Mouse (Mus musculus) megakaryocyte, embryonic 14.5 days (primary cell): ENCODE results near the gene Gm17545. TPM values are rescaled to one million over a fixed set of nuclear protein-coding genes. Genes with fewer than 3 reads are reported as not detected.

ENCODE experiments used
- H3K27me3 ChIP-seq: replicated peaks from 2 replicates; pipeline ENCODE3; 2012; ENCODE audit warnings: inconsistent platforms
- H3K36me3 ChIP-seq: replicated peaks from 2 replicates; pipeline ENCODE3; 2012; ENCODE audit warnings: low read length, inconsistent platforms, mixed read lengths
- H3K4me1 ChIP-seq: 2 replicates; pipeline ENCODE4 v1.6.1; 2012; ENCODE audit warnings: inconsistent platforms
- H3K4me3 ChIP-seq: replicated peaks from 2 replicates; pipeline ENCODE3; 2012; ENCODE audit warnings: moderate library complexity, mild to moderate bottlenecking, inconsistent platforms
- H3K9me3 ChIP-seq: 2 replicates; pipeline ENCODE4 v1.6.1; 2012; ENCODE audit warnings: inconsistent platforms
- FLI1 ChIP-seq: IDR thresholded peaks from 2 replicates; pipeline ENCODE4 v1.6.1; 2012; ENCODE audit warnings: low read length, inconsistent platforms, mixed read lengths
- GATA1 ChIP-seq: IDR thresholded peaks from 3 replicates; pipeline ENCODE4 v1.6.1; 2012; ENCODE audit warnings: mixed read lengths, low read length, inconsistent platforms, borderline replicate concordance
- polyA plus RNA-seq: library from polyadenylated mRNA; stranded (reverse); fragments of >175 nt; gene quantifications from 2 replicates; pipeline ENCODE4 v1.2.3, GENCODE M21; 2012; ENCODE audit warnings: low replicate concordance; ENCODE audit not compliant: insufficient read depth

Gm17545 gene
- polyA plus RNA-seq, 1 experiment = not detected

GRCm38 (mm10) chr9:22422559-22422958 lies 31.5 kb upstream of the Gm17545 start:
- no peaks in the 10 kb centered on the region for H3K9me3 ChIP-seq
- H3K36me3 ChIP-seq = no peaks in the 10 kb centered on the region

GRCm38 (mm10) chr9:22423507-22423906 lies 30.6 kb upstream of the Gm17545 start:
- H3K4me1 ChIP-seq = peaks cover 7% of the 10 kb centered on the region
- TF ChIP-seq FLI1 (no peak), GATA1 (no peak)
- no peaks in the 10 kb centered on the region for H3K9me3 ChIP-seq
- H3K4me3 ChIP-seq = no peak overlapping the region
- no peaks in the 10 kb centered on the region for H3K27me3 ChIP-seq
- H3K36me3 ChIP-seq = no peaks in the 10 kb centered on the region

More at GRCm38 (mm10) chr9:22422559-22422958, 31.5 kb upstream of the Gm17545 start:
- no peak for TF ChIP-seq GATA1
- no peak for TF ChIP-seq FLI1
- peaks cover 3% of the 10 kb centered on the region for H3K27me3 ChIP-seq
- H3K4me1 ChIP-seq = 0 out of 2 replicates have a peak, but pooled peaks cover 3% of the 10 kb centered on the region
- H3K4me3 ChIP-seq = no peak overlapping the region

GRCm38 (mm10) chr9:22424196-22424595 lies 29.9 kb upstream of the Gm17545 start:
- TF ChIP-seq FLI1 = no peak
- TF ChIP-seq GATA1 = no peak
- Histone ChIP-seq H3K4me1 (peaks cover 13% of the 10 kb centered on the region), H3K9me3 (no peaks in the 10 kb centered on the region), H3K27me3 (no peaks in the 10 kb centered on the region), H3K4me3 (no peak overlapping the region), H3K36me3 (no peaks in the 10 kb centered on the region)

DNA sequence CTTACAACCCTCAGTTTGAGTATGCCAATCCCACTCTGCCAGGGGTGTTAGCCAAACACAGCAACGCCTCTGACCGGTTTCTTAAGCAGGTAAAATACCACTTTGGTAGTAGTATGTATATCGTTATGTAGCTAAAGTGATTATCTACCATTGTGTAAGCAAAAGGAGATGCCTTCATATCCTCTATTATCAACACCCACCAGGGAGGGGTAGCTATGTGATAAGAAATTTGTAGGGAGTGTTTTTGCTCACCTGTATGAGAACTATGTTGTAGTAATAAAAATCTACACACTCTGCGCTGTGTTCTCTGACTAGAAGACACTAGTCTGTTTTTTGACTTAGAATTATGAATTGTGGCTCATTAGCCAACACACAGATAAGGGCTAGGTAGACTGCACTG lies 29.4 kb upstream of the Gm17545 start:
- H3K4me3 ChIP-seq = no peak overlapping the region
- H3K9me3 ChIP-seq = no peaks in the 10 kb centered on the region
- TF ChIP-seq FLI1 (no peak), GATA1 (no peak)
- H3K27me3 ChIP-seq = no peaks in the 10 kb centered on the region
- H3K4me1 ChIP-seq = peaks cover 14% of the 10 kb centered on the region
- H3K36me3 ChIP-seq = no peaks in the 10 kb centered on the region

DNA sequence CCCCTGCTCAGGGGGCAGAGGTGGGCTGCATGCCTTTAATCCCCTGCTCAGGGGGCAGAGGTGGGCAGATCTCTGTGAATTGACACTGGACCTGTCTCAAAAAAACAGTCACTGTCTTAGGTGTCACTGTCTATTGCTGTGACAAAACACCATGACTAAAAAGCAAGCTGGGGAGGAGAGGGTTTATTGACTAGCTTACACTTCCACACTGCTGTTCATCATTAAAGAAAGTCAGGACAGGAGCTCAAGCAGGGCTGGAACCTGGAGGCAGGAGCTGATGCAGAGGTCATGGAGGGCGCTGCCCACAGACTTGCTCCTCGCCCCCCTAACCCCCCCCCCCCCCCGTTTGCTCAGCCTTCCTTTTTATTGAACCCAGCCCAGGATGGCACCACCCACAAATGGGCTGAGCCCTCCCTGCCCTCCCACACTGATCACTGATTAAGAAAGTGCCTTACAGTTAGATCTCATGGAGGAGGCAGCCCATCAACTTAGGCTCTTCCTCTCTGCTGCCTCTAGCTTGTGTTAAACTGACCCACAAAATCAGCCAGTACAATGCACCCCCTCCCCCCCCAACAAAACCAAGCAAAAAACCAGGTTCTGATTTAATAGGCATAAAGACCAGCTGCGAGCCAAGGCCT lies 25.9 kb upstream of the Gm17545 start:
- TF ChIP-seq FLI1 (no peak), GATA1 (no peak)
- no peak overlapping the region for H3K4me3 ChIP-seq

DNA sequence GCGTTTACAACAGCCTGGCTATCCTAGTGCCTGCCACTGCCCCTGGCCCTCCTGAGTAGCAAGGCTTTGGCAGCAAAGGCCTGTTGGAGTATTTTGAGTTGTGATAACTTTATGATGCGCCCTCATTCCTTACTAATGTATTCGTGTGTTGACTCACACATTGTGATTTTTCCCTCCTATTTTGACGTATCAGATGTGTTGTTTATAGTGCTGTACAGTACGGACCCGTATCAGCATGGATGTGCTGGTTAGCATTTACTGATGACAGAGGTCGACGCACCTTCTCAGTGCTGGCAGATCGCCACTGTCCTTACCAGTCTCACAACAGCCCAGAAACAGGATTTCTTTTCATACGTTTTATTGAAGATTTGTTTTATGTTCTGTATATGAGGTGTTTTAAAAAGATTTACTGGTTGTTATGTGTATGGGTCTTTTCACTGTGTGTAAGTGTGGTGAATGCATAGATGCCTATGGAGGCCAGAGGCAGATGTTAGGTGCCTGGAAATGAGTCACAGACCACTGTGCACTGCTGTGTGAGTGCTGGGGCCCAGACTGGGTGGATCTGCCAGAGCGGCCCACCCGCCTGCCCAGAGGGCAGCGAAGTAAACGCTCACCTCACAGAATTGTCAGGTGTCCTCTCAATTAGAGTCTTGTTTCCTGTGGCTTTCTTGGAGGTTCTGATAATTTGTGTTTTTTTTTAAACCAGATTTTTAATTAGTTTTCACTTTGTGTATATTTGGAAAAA lies 25.3 kb upstream of the Gm17545 start:
- no peak overlapping the region for H3K4me3 ChIP-seq
- H3K9me3 ChIP-seq = peaks cover 8% of the 10 kb centered on the region
- TF ChIP-seq FLI1 = no peak
- TF ChIP-seq GATA1 = no peak
- H3K36me3 ChIP-seq = no peaks in the 10 kb centered on the region
- H3K4me1 ChIP-seq = peaks cover 16% of the 10 kb centered on the region
- no peaks in the 10 kb centered on the region for H3K27me3 ChIP-seq

More for the DNA sequence above, 25.9 kb upstream of the Gm17545 start:
- H3K36me3 ChIP-seq = no peaks in the 10 kb centered on the region
- peaks cover 8% of the 10 kb centered on the region for H3K9me3 ChIP-seq
- H3K27me3 ChIP-seq = no peaks in the 10 kb centered on the region
- peaks cover 20% of the 10 kb centered on the region for H3K4me1 ChIP-seq

- Histone ChIP-seq H3K27me3 (no peaks in the 10 kb centered on the region), H3K4me1 (peaks cover 16% of the 10 kb centered on the region), H3K36me3 (no peaks in the 10 kb centered on the region), H3K4me3 (peak overlapping the region; percentile 69), H3K9me3 (peaks cover 8% of the 10 kb centered on the region)
- TF ChIP-seq GATA1 (no peak), FLI1 (no peak)
These were observed 24.4 kb upstream of the Gm17545 start for GRCm38 (mm10) chr9:22429533-22430241.

DNA sequence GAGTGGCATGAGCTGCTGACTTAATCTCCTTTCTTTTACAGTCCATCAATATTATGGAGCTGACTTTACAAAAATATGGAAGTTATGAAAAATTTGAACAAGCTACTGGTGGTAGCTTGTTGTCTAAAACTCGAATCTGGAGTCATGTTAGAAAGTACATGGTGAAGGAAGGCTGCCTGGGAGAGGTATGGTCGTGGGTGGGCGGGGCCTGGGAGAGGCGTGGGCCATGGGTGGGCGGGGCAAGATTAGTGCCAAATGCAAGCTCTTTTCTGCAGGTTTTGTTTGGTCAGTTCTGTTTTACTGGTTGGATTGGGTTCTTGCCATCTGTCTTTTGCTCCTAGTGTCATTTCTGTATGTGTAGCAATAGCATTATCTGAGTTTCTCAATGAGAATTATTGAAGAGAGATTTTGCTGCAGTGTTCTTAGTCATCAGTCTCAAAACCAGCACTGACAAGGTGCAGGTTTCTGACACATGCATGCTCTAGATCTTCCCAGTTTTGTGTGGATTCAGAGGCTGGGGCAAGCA lies 23.7 kb upstream of the Gm17545 start:
- peaks cover 16% of the 10 kb centered on the region for H3K4me1 ChIP-seq
- peaks cover 8% of the 10 kb centered on the region for H3K9me3 ChIP-seq
- H3K36me3 ChIP-seq = no peaks in the 10 kb centered on the region
- no peak overlapping the region for H3K4me3 ChIP-seq
- TF ChIP-seq GATA1 (no peak), FLI1 (no peak)
- H3K27me3 ChIP-seq = no peaks in the 10 kb centered on the region

GRCm38 (mm10) chr9:22433221-22433620 lies 20.9 kb upstream of the Gm17545 start:
- Histone ChIP-seq H3K36me3 (no peaks in the 10 kb centered on the region), H3K27me3 (no peaks in the 10 kb centered on the region), H3K4me1 (peaks cover 15% of the 10 kb centered on the region), H3K4me3 (no peak overlapping the region), H3K9me3 (peaks cover 8% of the 10 kb centered on the region)
- TF ChIP-seq FLI1 (no peak), GATA1 (no peak)
